Mouse (Mus musculus) heart, adult 8-10 months (tissue): Measurements from ENCODE around the gene Ms4a4c. TPM values are rescaled to one million over a fixed set of nuclear protein-coding genes. Genes with fewer than 3 reads are reported as not detected.
"Not testable (repeated sequence)": the region's sequence is repeated elsewhere in the genome, so short reads cannot be mapped to it uniquely, and the experiment has no call there.

ENCODE experiments used
- DNase-seq: peaks from one replicate; pipeline ENCODE4 v3.0.0; 2022; ENCODE audit warnings: low spot score
- total RNA-seq, 4 experiments: library from RNA; stranded (reverse); gene quantifications; 2 replicates each; pipeline ENCODE4 v1.2.4; 2022

Gene Ms4a4c
- under 1 TPM in 1 of 4 experiments, not detected in 3; 0.34 TPM for total RNA-seq

- no peak for DNase-seq
Observed at GRCm38 (mm10) chr19:11404527-11404926, at the start of gene Ms4a4c. Gene Ms4a4c (plus strand): TSS chr19:11404770.

DNA sequence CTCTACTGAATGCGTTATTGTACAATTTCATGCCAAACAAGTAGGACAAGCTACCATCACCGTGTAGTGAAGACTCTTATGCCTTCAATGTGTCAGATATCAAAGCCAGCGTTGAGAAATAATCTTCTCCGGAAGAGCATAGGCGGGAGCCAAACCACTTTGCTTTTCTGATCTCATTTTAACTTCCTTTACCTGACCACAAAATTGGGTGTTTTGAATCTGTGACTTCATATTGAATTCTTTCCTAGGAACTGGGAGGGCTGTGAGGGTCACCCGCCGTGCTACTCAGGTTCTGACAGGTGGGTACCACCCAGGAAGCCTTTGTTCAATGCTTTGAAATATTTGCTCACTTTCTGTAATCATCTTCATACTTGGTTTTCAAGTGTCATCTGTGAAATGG lies 48.8 kb upstream of the Ms4a4c start:
- DNase-seq, result no peak

DNA sequence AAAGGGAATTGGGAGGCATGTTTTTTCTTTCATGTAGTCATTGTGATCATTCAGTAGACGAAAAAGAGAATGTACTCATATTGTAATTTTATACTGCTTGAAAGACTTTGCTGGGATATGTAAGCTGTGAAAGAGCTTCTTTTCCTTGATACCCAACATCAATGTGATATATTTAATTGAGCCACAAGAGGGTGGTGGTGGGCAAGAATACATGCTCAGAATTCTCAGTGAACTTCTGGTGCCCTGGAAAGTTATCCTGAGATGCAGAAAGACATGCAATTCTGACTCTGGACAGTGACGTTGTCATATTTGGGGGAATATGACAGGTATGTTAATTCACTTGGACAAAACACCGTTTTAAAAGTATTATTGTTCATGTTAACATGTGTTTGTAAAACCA lies 44.5 kb upstream of the Ms4a4c start:
- no peak for DNase-seq

DNA sequence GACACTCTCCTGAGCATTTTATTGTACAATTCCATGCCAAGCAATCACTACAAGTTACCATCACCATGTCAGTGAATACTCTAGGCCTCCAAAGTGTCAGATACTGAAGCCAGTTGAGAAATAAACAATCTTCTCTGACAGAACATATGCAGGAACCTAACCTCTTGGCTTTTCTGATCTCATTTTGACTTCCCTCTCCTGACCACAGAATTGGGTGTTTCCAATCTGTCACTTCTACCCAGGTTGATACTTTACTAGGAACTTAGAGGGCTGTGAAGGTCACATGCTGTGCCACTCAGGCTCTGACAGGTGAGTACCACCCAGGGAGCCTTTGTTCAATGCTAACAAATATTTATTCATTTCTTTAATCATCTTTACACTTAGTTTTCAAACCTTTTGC lies 42.6 kb upstream of the Ms4a4c start:
- no peak for DNase-seq

- DNase-seq, result peak; percentile 33
Observed at GRCm38 (mm10) chr19:11368310-11368709, 36.3 kb upstream of the Ms4a4c start.

DNA sequence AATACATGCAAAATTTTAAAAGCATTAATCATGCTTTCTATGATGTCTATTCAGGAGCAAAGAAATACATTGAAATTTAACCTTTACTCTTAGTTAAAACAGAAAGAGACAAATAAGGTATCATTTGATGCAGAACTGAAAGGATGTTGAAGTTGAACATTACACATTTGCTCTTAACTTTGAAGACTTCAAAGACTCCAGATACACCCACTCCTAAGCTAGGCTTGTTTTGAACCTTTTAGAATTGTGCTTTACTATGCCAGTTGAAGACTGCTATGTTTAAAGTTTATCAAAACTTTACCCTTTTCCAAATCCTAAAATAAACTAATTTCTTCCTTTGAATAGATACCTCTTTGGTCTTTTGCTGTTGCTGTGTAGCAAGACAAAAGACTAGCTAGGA lies 33.4 kb upstream of the Ms4a4c start:
- DNase-seq, result no peak

GRCm38 (mm10) chr19:11375273-11375672 lies 29.3 kb upstream of the Ms4a4c start, which contains the start of gene Ms4a4a:
Gene Ms4a4a (plus strand): TSS chr19:11375523.
- no peak for DNase-seq

DNA sequence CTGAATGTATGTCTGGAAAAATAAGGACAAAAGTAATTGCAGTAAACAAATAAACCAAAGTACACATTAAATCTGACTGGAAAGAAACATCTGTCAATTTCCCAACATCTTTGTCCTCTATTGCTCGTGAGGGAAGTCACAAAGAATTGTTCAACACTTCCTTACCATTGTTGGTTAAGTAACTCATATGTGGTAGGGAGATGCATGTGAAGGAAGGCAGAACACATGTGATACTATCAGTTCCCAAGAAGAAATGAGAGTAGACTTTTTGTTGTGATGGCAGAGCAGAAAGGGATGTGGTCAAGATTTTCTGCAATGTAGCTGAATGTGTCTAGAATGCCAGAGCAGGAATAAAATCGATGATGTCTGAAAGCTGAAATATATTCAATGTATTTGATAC lies 28.2 kb upstream of the Ms4a4c start:
- DNase-seq, result no peak

GRCm38 (mm10) chr19:11387109-11387508 lies 17.5 kb upstream of the Ms4a4c start:
- DNase-seq, result no peak

DNA sequence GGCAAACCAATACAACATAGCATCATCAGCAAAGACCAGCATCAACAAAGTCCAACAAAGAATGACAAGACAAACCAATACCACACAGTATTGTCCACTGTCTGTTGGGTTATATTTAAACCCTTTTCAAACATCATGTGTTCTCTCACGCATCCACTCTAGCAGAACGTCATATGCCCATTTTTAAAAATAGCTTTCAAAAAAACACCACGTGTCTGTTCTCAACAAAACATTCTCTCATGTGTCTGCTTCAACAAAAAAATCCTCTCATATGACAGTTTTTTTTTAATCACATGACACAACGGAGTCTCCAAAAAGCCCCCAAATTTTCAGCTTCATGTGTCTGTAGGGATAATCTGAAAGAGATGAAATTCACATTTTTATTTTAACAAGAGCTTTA lies 16.9 kb upstream of the Ms4a4c start:
- no peak for DNase-seq

GRCm38 (mm10) chr19:11388949-11389348 lies 15.6 kb upstream of the Ms4a4c start:
- DNase-seq, result no peak

DNA sequence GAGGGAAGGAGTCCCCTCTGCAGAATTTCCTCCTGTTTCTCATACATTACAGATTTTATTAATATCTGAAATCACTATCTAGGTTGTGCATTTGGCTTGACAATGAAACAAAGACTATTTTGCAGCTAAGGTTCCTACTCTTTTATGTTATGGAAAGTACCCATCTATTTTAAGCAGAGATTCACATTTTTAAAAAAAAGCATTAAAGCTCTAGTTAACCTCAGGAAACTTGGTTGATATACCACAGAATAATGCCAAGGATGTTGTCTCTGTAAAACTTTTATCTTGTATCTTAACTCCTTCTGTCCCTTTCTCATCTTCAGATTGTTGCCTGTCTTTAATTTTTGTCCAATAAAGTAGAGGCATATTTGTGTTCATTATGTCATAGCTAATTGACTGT lies 8.8 kb upstream of the Ms4a4c start:
- DNase-seq, result no peak

GRCm38 (mm10) chr19:11407428-11407827 lies 2.9 kb downstream of the Ms4a4c start:
- no peak for DNase-seq

DNA sequence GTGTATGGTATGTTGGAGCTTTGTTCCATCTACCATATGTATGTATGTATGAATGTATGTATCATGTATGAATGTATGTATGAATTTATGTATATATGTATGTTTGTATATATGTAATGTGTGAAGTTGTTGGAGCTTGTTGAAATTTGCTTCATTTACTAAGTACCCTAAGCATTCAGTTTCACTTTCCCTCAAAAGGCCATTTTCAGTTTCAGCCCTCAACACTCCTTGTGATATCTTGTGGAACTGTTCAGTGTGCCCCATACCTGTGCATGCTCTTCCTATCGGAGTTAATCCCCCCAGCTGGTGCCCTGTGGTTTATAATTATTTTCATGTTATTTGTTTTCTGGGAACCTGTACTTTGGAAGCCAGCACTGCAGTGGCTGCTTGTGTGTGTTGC lies 4.0 kb downstream of the Ms4a4c start:
- DNase-seq, result no peak

DNA sequence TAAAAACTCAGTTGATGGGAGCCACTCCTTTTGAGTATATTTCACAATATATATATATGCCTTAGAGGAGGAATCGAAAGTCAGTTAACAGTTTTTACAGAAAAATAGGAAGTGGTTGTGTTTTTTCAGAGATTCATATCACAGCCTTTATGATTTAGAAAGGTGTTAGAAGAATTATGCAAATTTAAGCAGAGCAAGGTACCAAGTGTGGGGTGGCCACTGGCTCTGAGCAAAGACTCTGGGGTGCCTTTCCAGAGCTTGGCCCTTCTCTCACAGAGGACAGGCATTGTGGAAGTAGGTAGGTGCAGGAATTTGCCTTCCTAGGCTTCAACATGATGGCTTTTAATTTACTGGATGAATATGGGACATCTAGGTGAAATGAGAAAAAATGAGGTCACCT lies 7.1 kb downstream of the Ms4a4c start:
- DNase-seq, result no peak

DNA sequence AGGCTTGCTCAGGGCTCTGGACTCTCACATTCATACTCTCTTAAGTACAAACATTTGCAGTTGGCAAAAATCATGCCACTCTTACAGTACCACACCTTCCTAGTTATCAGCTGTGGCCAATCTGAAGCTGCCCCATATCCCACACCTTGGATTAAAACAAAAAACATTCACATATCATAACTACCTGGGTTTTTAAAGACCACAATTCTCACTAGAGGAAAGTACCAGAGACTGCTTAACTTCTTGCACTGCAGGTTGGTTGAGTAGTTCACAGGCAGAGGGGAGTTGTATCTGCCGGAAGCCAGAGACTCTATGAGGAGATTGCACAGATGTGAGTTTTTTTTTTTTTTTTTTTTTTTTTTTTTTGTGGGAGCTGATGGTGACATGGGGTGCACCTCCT lies 9.5 kb downstream of the Ms4a4c start:
- DNase-seq, result no peak

- DNase-seq, result no peak
Observed at GRCm38 (mm10) chr19:11415581-11415980, 11.0 kb downstream of the Ms4a4c start.

DNA sequence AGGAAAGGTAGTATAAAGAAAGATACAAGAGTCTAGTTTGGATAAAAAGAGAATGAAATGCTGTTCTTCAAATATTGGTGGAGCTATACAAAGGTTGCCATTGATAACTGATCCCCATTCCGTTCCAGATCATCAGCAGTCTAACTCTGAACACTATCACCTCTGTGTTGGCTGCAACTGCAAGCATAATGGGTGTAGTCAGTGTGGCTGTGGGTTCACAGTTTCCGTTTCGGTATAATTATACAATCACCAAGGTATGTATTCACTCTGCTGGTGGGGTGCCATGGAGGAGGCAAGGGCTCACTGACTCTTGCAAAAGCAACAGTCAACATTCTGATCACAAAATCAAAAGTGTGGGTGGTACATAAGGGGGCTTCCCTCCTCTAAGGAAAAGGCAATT lies 14.3 kb downstream of the Ms4a4c start:
- not testable (repeated sequence) for DNase-seq

GRCm38 (mm10) chr19:11431209-11431608 lies 26.6 kb downstream of the Ms4a4c start:
- not testable (repeated sequence) for DNase-seq

GRCm38 (mm10) chr19:11435058-11435834 lies 30.7 kb downstream of the Ms4a4c start:
- no peak for DNase-seq

GRCm38 (mm10) chr19:11443338-11443737 lies 38.8 kb downstream of the Ms4a4c start, which contains the start of gene Ms4a4b:
Gene Ms4a4b (plus strand): TSS chr19:11443553.
- DNase-seq, result no peak

DNA sequence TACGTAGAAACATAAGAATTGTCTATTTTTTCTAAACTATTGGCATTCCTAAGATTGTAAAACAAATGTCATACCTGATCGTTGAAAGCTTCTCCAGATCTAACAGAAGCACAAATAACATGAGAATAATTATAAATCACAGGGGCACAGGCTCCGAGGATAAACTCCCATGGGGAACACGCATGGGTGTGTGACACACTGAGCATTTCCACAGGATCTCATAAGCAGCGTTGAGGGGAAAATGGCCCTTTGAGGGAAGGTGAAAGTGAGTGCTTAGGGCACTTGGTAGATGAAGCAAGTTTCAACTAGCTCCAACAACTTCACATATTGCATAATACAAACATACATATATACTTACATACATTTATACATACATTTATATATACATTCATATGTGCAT lies 39.4 kb downstream of the Ms4a4c start:
- DNase-seq, result no peak

GRCm38 (mm10) chr19:11447238-11447637 lies 42.7 kb downstream of the Ms4a4c start:
- no peak for DNase-seq

- DNase-seq, result not testable (repeated sequence)
Observed at GRCm38 (mm10) chr19:11459041-11459440, 54.5 kb downstream of the Ms4a4c start.
